Mouse (Mus musculus) ES-E14 (cell line): ENCODE measurements around the gene Gm28048. TPM values are rescaled to one million over a fixed set of nuclear protein-coding genes. Genes with fewer than 3 reads are reported as not detected.

ENCODE experiments used
- DNase-seq: peaks from one replicate; pipeline ENCODE4 v3.0.0-alpha.2; 2013; ENCODE audit warnings: low read depth, low spot score
- H3K27ac ChIP-seq: 2 replicates; pipeline ENCODE4 v1.5.1; 2012; ENCODE audit warnings: low read depth, mild to moderate bottlenecking, low read length, moderate library complexity, mixed read lengths; ENCODE audit not compliant: poor library complexity, insufficient read depth, severe bottlenecking
- H3K36me3 ChIP-seq: 2 replicates; pipeline ENCODE4 v1.6.1; 2012; ENCODE audit warnings: mild to moderate bottlenecking, low read length, moderate library complexity, mixed read lengths; ENCODE audit not compliant: control insufficient read depth, poor library complexity, insufficient read depth, severe bottlenecking
- H3K4me1 ChIP-seq, 2 experiments: fragments of 150-350 bp in 1 of 2; sonication (generic) in 1 of 2; 2 replicates each; pipeline ENCODE4 v1.6.1; 2012; ENCODE audit warnings: low read length in 2 of 2, mild to moderate bottlenecking in 1 of 2, mixed read lengths in 1 of 2; ENCODE audit not compliant: control insufficient read depth in 2 of 2, insufficient read depth in 2 of 2, poor library complexity in 1 of 2
- H3K4me3 ChIP-seq, 2 experiments: fragments of 150-350 bp in 1 of 2; sonication (generic) in 1 of 2; 2 replicates each; pipeline ENCODE4 v1.5.1; 2012; ENCODE audit warnings: low read length in 2 of 2, low read depth in 1 of 2, mild to moderate bottlenecking in 1 of 2, mixed read lengths in 1 of 2; ENCODE audit not compliant: insufficient read depth in 1 of 2, poor library complexity in 1 of 2, severe bottlenecking in 1 of 2
- H3K9ac ChIP-seq: 2 replicates; pipeline ENCODE4 v1.6.1; 2012; ENCODE audit warnings: low read depth, mild to moderate bottlenecking, low read length, mixed read lengths; ENCODE audit not compliant: poor library complexity, insufficient read depth, severe bottlenecking
- H3K9me3 ChIP-seq: fragments of 150-350 bp; sonication (generic); 2 replicates; pipeline ENCODE4 v1.6.1; 2012; ENCODE audit warnings: low read depth, mild to moderate bottlenecking, low read length; ENCODE audit not compliant: control insufficient read depth, insufficient read depth
- CHD2 ChIP-seq: IDR thresholded peaks from 2 replicates; pipeline ENCODE4 v1.6.1; 2014; ENCODE audit warnings: mild to moderate bottlenecking, low read depth, low read length, inconsistent platforms
- HCFC1 ChIP-seq: IDR thresholded peaks from 2 replicates; pipeline ENCODE4 v1.6.1; 2012; ENCODE audit warnings: low read length, inconsistent platforms, borderline replicate concordance; ENCODE audit not compliant: insufficient read depth
- MAFK ChIP-seq: IDR thresholded peaks from 2 replicates; pipeline ENCODE4 v1.6.1; 2014; ENCODE audit warnings: mild to moderate bottlenecking, low read depth, low read length, inconsistent platforms; ENCODE audit not compliant: insufficient read depth
- ZC3H11A ChIP-seq: IDR thresholded peaks from 2 replicates; pipeline ENCODE4 v1.6.1; 2012; ENCODE audit warnings: low read depth, mild to moderate bottlenecking, inconsistent platforms, low read length, borderline replicate concordance
- ZNF384 ChIP-seq: IDR thresholded peaks from 2 replicates; pipeline ENCODE4 v1.6.1; 2012; ENCODE audit warnings: low read depth, low read length, inconsistent platforms
- in situ Hi-C, 2 experiments: fragments of 600-800 bp; cut with MboI; formaldehyde crosslinking; loops; one replicate each; pipeline ENCODE4 v1.15.1; 2025; ENCODE audit warnings: low sequenced_read_pairs in 2 of 2, inconsistent platforms in 1 of 2; ENCODE audit not compliant: unreplicated experiment in 2 of 2
- total RNA-seq: library from RNA; depleted of rRNA; stranded (reverse); fragments of 300-350 nt; gene quantifications from 2 replicates; pipeline ENCODE4 v1.2.3, GENCODE M21; 2012

Gm28048 gene
- total RNA-seq, 1 experiment = 16.3 TPM

GRCm38 (mm10) chr11:22922546-22922945 is 59.3 kb downstream of the Gm28048 start:
- Histone ChIP-seq H3K9ac (no peak overlapping the region), H3K36me3 (no peaks in the 10 kb centered on the region), H3K9me3 (no peaks in the 10 kb centered on the region), H3K27ac (no peak overlapping the region), H3K4me1 (peaks cover 0 to 2% of the 10 kb centered on the region in 2 experiments; a peak in 1 of 4 replicates), H3K4me3 (no peak overlapping the region)
- no peak for TF ChIP-seq ZNF384
- TF ChIP-seq HCFC1 = no peak
- no peak for TF ChIP-seq ZC3H11A
- TF ChIP-seq MAFK = no peak
- TF ChIP-seq CHD2 = no peak
- in situ Hi-C loops = no loop called here
- no peak for DNase-seq

GRCm38 (mm10) chr11:22919336-22919735 is 62.6 kb downstream of the Gm28048 start:
- no peak overlapping the region for H3K4me3 ChIP-seq
- H3K36me3 ChIP-seq = no peaks in the 10 kb centered on the region
- H3K4me1 ChIP-seq = no peaks in the 10 kb centered on the region
- DNase-seq = no peak
- H3K27ac ChIP-seq = no peak overlapping the region
- TF ChIP-seq ZC3H11A = no peak
- TF ChIP-seq ZNF384 = no peak
- no peak for TF ChIP-seq CHD2
- TF ChIP-seq HCFC1 = no peak
- no peak for TF ChIP-seq MAFK
- H3K9me3 ChIP-seq = no peaks in the 10 kb centered on the region
- no peak overlapping the region for H3K9ac ChIP-seq
- in situ Hi-C loops = no loop called here

- Histone ChIP-seq H3K27ac (no peak overlapping the region), H3K4me1 (no peaks in the 10 kb centered on the region), H3K4me3 (no peak overlapping the region), H3K9me3 (no peaks in the 10 kb centered on the region), H3K36me3 (no peaks in the 10 kb centered on the region), H3K9ac (no peak overlapping the region)
- in situ Hi-C loops = no loop called here
- DNase-seq = no peak
- no peak for TF ChIP-seq MAFK
- TF ChIP-seq ZC3H11A = no peak
- TF ChIP-seq HCFC1 = no peak
- no peak for TF ChIP-seq CHD2
- no peak for TF ChIP-seq ZNF384
These were observed 64.1 kb downstream of the Gm28048 start for GRCm38 (mm10) chr11:22917786-22918185.

GRCm38 (mm10) chr11:22913744-22914143 is 68.1 kb downstream of the Gm28048 start:
- TF ChIP-seq ZC3H11A (no peak), ZNF384 (no peak), CHD2 (no peak), MAFK (no peak), HCFC1 (no peak)
- no peak for DNase-seq
- no peak overlapping the region for H3K9ac ChIP-seq
- no peaks in the 10 kb centered on the region for H3K4me1 ChIP-seq
- H3K9me3 ChIP-seq = no peaks in the 10 kb centered on the region
- H3K4me3 ChIP-seq = no peak overlapping the region
- no peak overlapping the region for H3K27ac ChIP-seq
- in situ Hi-C loops = no loop called here
- no peaks in the 10 kb centered on the region for H3K36me3 ChIP-seq

GRCm38 (mm10) chr11:22911831-22912230 is 70.1 kb downstream of the Gm28048 start:
- H3K9me3 ChIP-seq = no peaks in the 10 kb centered on the region
- in situ Hi-C loops = no loop called here
- no peaks in the 10 kb centered on the region for H3K4me1 ChIP-seq
- H3K27ac ChIP-seq = no peak overlapping the region
- no peaks in the 10 kb centered on the region for H3K36me3 ChIP-seq
- no peak overlapping the region for H3K9ac ChIP-seq
- TF ChIP-seq HCFC1 = no peak
- TF ChIP-seq ZC3H11A = no peak
- TF ChIP-seq CHD2 = no peak
- no peak for TF ChIP-seq ZNF384
- TF ChIP-seq MAFK = no peak
- DNase-seq = no peak
- no peak overlapping the region for H3K4me3 ChIP-seq
